Mouse (Mus musculus): ENCODE measurements at regions not wholly inside any gene's neighbourhood (a gene's known extent, or its start where the extent isn't known, plus 50 kb on each side); places are given as distances from the start of the nearest gene placed in this dataset.

DNA sequence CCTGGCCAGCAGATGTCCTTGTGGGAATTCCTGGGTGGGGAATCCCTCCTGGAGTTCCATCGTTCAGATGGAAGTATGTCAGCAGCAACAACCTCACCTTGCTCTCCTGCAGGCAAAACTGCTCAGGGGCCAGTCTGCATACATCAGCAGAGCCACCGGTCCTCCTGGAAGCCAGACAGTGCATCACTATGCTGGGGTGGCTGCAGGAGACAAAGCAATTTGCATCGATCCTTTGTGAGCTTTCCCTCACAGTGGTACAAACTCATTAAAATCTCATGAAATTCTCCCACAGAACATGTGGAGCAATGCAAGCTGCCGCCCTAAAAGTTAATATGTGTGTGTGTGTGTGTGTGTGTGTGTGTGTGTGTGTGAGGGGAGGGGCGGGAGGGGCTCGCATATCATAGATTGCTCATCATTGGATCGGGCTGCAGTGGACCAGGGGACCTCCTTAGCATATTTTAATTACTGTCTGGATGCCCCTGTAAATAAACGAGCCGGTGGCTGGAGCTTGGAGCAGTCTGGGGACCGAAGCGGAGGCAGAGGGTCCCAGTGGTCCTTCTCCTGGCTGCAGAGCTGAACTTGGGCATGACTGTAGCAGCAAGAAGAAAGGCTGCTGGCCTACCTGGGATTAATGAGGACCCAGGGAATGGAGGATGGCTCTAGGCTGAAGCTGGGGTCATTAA lies 597.8 kb downstream of the Vrk1 start:
- DNase-seq = no peak

DNA sequence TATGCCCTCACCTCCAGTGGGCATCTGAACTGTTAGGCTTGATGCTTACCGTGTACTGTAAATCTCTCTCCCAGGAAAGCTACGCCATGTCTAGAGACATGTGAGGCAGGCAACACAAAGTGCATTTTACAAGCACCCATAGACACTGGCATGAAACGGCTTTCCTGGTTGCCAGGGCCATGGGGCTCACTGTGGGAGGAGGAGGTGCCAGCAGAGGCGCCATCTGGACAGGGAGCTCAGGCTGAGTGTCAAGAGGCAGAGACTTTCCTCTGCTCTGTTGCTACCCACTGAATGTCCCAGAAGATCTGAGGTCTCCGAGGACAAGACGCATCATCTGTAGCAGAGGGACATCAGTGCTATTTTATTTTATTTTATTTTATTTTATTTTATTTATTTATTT lies 608.7 kb downstream of the Vrk1 start:
- no peak for DNase-seq

DNA sequence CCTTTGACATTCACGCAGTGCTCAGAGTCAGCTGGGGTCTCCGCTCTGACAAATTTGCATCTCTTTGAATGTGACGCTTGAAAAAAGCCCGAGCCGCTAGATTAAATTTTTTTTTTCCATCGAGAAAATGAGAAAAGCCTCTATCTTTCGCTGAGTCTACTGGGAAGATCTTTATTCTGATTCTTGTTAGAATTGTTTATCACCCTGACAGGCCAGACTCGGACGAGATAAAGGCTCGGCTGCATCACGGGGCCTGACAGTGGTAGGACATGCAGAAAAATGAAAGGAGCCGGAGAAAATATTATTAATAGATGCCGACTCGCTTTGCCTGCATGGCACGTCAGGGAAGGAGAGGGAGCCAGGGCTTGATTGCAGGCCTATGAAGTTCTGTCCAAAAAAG lies 616.8 kb downstream of the Vrk1 start:
- no peak for DNase-seq

DNA sequence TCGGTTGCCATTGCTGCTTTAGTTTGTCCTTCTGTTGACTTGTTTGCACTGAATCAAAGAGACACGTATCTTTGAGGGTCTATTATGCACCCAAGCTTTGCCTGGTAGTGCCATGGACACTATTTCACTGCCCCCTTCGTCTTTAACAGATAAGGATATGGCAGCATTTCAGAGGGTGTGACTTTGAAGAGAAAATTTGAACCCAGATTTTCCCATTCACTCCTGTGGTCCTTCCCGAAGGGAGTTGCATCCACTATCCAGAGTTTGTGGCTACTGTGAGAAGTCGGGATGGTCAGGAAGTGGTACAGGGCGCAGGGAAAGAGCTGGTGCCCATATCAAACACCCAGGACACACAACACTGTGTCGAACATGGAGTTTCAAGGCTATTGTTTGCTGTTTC lies 622.5 kb downstream of the Vrk1 start:
- DNase-seq = no peak

DNA sequence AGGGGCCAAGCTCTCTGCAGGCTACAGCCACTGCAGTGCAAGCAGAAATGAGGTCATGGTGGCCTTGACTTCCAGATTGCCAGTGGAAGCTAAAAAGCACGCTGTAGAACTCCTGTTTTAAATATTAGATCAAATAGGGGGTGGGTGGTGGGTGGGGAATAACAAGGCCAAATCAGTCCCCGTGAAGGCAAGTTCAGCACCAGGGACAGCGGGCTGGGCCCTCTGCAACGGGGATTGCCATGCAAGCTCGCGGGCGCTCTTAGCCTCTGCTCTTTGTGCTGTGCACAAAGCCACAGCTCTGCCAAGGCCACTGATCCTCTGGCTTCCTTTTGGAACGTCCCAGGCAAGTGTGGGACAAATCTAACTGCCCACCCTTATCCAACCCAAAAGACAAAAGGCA lies 623.1 kb downstream of the Vrk1 start:
- DNase-seq = no peak

DNA sequence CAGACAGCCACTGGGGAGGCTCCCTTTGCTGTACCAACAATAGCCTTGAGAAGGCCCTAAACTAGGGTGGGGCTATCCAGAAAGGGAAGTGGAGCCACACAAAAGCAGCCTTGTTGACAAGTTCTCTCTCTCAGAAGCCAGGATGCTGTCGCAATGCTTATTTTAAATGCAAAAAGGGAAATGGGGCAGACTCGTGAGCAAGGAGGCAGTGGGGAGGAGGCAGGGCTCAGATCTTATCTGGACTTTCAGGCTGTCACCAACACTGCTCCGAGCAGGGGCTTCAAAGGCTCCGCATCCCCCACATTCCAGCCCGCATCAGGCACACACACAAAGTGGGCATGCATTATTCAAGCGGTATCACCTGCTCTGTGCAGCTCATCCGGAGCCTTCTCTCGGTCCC lies 648.3 kb downstream of the Vrk1 start:
- DNase-seq = peak; percentile 18

DNA sequence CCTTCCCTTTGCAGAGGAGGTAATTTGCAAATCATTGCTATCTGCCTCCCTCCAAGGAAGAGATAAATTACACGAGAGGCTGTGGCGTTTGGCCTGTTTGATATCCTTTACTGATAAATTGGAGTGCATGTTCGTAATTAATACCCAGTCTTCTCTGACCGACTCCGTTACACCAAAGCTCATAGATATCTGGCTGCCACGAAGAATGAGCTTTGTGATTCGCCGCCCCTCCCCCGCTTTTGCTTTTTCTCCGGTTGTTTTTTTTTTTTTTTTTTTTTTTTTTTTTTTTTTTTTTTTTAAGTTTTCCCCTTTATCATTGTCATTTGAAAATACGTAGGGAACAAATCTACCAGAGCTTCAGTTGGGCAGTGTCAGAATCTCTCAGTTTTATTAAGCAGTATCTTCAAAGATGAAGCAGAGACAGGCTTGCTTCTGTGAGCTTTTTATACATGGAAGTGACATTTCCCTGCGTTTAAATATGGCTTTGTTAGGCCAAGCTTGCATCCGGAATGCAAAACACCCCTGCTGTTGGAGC lies 663.3 kb downstream of the Vrk1 start:
- no peak for DNase-seq

DNA sequence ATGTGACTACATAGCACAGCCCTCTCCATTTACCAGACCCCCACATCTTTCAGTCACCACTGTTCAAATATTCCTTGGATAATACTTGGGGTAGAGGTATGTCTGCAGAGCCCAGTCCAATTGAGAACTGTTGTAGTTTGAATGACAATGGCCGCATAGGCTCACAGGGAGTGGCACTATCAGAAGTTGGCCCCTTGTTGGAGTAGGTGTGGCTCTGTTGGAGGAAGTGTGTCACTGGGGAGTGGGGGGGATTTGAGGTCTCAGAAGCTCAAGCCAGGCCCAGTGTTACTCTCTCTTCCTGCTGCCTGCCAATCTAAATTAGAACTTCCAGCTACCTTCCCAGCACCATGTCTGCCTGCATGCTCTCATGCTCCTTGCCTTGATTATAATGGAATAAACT lies 664.7 kb downstream of the Vrk1 start:
- DNase-seq = no peak

DNA sequence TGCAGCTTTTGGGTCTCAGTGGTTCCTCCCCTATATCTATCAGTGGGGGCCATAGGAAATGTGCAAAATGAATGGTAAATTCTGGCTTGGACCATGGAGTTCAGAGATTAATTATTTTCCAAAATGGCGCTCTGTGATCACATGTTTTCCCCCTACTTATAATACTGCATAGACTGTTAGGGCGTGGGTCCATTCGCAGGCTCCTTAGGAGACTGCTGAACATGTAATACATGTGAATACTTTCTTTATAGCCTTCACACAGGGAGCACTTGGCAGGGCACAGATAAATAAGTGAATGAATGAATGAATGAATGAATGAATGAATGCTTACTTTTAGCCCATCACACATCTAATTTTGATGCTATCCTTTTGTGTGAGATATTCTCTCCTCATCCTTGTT lies 666.1 kb downstream of the Vrk1 start:
- no peak for DNase-seq

DNA sequence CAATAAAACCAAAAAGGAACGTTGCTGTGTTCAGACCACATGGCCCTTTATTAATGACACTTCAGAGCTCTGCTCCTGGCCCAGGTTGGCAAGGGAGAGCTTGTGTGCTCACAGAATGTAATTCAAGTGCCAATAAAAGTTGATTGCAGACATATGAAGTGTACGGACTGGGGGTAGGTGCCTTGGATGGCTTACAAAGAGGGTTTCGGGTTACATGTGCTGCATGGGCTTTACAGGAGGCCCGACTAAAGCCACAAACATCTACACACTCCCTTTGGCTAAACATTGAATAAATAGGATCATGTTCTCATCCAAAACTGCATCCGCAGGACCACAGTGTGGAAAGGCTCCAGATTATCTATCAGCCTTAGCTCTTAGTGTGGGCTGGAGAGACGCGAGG lies 666.5 kb downstream of the Vrk1 start:
- DNase-seq = no peak

DNA sequence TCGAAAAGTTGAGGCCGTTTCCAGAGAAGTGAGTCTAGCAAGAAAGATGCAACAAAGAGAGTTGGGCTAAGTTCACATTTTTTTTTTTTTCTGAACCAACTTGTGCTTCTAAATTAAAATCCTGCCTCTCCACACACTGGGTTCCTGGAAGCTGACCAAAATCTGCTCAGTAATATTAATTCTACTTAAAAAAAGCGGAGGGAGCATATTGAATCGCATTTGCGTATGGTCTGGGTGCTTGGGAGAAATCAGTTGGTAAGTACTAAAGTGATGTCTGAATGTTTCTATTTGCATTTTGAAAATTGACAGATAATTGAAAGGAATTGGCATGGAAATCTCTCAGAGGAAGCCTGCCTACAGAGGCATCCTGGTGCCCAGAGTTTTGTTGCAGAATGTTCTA lies 676.0 kb downstream of the Vrk1 start:
- DNase-seq = no peak

DNA sequence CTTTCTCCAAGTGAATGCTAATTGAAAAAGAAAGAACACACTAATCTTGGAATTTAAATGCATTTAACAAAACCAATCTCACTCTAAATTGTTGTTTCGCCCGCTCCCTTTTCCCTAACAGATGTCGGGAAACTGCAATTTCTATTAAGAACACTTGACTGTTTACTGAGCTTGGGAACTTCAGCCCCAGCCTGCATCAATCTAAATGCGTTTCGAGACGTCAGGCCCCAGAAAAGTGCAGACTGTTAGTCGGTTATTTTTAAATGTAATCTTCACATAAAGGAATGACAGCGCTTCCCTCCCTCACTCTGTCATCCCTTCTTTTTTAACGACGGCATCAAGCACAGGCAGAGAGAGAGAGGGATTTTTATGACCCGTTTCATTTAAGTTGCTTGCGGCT lies 677.7 kb downstream of the Vrk1 start:
- no peak for DNase-seq

DNA sequence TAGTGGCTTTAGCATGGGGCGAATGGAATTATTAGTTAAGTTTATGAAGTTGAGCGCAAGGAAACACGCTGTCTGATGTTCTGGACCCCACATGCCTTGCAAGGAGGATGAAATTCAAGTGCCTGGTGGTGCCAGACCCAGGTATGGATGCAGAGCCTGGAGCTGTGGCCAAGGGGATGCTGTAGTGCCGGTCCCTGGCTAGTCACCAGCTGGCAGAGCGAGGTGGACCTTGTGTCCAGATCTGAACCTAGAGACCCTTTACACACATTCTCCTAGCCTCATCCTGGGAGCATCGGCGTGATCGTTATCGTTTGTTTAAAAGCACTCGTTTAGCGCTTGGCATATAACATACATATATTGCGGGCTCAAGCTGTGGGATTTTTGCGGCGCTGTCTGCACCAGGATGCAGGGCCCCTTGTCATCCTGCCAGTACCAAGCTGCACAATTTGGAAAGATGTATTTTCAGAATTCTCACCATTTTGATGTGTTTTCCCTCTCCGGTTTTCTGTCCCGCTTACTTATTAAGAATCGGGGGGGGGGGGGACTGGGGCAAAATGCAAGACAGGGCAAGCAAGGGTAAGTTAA lies 678.2 kb downstream of the Vrk1 start:
- no peak for DNase-seq

DNA sequence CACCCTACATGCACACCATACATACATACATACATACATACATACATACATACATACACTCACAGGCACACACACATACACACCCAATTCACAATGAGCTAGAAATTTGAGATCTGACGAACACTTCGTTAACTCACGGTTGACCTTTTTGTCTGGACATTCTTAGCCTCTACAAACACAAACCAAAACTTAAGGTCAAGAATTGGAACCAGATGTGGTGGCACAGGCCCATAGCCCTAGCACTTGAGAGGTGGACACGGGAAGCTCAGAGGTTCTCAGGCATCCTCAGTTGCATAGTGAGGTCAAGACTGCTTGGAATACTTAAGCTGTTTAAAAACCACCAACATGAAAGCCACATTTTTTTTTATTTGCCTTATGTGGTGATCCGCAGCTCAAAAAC lies 692.9 kb downstream of the Vrk1 start:
- no peak for DNase-seq

DNA sequence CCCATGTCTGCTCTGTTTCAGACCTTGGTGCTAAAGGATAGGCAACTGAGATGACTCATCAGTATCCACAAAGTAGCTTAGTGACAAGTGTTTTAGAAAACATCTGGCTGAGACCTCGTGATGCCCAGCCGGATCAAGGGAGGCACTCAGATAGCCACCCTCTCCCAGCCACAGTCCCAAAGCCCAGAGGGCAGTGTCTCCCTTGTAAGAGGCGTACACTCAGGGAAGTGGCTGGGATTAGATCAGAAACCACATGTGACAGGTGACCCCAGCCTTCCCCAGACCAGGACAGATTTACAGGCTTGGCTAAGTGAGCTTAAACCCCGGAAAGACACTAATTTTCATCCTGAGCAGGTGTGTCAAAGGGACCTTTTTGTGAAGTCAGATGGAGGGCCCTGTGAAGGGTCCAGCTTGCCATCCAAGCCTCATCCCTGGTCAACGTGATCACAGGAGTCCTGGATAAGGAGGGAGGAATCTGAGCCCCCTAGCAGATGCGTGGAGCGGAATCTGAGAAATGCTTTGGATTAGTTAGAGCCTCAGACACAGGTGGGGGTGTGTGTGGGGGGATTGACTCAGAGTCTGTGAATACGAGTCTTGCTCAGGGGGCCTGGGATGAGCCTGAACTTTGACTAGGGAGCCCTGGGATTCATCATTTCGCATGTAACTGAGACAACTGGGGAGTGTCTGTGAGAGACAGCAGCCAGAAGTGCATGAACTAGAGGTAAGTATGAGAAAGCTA lies 711.4 kb downstream of the Vrk1 start:
- no peak for DNase-seq

DNA sequence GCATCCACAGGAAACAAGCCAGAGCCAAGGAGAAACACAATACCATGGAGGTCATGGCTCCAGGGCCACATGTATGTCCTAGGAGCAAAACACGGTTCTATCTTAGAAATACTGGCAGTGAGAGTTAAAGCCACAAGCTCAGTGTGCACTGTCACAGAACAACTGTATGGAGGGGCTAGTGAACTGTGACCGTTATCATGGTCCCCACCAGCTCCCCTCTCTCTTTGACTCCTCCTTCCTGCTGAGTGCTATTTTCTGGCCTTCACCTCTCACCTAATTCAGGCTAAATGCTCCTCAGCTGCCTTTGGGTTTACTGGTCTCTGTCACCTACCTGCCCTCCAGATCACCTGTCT lies 712.0 kb downstream of the Vrk1 start:
- no peak for DNase-seq

DNA sequence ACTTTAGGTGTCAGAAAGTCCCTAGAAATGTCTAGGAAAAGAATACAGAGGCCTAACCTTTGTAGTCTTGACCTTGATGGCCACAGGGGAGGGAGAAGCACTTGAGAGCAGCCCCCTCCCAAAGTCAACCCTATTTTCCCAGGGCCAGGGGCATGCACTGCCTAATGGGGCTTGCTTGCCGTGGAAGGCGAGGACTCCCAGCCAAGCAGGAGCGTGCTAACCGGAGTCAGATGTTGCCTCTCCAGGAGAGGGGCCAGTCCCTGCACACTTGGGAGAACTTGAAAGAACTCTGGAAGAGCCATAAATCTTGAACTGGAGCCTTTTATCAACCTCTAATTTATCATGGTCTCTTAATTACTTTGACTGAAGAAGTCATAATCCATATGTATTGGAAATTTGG lies 712.7 kb downstream of the Vrk1 start:
- DNase-seq = no peak

DNA sequence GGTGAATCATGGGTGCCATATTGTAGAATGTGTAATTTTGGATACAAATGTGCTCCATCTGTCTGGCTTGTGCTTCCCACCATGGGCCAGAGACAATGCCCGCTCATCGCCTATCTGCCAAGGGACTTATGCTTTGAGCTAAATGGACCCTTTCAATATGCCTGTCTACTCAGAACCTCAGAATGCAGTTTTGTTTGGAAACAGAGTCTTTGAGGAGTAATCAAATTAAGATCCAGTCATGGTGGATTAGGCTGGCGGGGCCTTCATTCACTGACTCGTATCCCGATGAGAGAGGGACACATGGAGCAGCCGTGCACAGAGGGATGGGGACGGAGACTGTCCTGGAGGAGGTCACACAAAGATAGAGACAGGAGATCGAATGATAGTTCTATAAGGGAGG lies 716.9 kb downstream of the Vrk1 start:
- no peak for DNase-seq

DNA sequence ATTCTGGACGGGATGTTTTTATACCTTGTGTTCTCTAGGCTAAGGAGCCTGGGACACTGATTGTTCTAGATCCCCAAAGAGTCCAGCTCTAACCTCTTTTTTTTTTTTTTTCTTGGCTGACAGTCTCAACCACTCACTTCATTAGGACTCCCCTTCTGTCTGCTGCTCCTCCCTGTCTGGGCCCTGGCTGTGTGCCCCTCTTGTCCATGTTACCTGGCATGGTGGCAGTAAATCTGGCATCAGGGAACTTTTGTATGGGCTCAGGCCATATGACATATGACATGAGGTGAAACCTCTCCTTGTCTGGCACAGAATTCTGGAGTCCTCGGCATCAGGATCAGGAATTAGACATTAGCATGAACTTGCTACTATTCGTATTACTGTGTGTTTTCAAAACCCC lies 717.5 kb downstream of the Vrk1 start:
- no peak for DNase-seq

DNA sequence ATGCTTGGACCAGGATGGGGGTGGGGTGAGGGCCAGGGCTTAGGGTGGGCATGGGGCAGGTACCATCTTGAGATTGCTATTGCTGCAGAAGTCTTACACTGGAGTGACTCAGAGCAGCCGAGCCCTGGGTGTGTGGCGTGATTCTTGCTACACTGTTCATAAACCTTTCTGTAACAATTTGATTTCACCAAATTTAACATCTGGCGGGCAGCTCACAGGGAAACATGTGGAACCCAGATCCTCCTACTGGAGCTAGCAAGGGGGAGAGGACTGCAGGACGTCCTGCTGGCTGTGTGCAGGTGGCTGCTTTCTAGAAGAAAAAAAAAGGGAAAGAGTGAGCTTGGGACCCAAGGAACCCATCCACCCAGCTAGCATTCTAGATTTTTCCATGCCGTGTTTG lies 719.7 kb downstream of the Vrk1 start:
- DNase-seq = no peak

DNA sequence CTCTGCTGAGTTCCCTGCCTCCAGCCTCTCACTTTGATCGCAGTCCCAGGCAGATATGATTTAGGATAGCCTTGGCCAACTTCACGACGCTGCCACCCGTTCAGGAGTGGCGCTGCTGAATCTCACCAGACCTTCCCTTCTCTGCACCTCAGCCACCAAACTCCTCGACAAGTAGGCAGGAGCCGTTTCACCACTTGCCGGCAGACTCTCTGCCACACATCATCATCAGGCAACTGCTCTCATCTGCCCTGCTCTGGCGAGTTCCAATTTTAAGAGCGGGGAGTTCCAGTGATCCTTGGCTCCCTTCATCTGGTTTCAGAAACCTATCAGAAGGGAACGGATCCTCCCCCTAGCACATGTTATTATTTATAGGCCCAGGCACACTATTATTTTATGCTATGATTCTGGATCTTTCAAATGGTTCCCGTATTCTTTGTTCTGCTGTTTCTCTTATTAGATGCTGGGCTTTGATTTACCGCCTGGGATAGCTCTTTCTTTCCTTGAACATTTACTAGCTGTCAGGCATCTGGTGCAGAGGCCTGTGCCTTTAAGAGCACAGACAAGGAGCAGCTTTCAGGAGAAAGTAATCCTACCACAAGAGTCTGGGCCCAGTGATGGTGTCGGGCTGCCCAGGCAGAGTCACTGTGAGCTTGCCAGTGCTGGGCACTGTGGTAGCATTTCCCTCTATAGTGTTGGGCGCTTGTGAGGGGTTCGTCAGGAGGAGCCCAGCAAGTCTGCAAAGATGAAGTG lies 722.3 kb downstream of the Vrk1 start:
- DNase-seq = no peak

DNA sequence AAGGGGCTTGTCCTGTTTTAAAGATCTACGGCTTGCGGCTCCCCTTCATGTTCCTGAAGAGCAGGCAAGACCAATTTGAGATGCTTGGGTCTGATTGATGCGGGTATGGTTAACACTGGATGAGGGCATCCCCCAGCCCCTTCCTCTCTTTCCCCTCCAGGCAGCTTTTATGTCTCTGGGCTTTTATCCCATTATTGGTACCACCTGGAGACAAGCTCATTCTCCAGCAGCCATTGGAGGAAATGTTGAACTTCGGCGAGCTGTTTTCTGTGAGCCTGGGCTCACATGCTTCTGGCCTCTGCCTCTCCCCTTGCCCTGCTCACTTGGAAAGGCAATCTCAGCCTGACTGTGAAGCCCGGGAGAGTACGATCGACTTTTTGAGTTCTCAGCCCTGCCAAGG lies 738.7 kb downstream of the Vrk1 start:
- no peak for DNase-seq

DNA sequence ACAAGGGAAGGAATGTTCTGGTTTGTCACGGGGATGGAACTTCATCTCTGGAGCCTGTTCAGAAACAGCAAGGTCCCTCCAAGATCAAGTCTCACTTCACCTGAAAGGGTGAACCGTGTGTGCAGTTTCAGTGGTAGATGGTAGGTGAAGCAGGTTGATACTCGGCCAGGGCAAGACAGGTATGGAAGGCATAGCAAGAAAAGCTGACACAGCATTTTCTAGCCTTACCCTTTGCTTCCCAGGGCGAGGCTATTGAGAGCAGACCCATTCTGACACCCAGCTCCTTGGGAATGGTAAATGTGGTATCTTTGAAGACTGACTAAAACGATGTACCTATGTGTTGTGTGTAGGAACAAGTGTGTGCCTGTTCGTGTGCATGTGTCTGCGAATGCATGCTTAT lies 724.9 kb upstream of the 3110018I06Rik start:
- DNase-seq = no peak

DNA sequence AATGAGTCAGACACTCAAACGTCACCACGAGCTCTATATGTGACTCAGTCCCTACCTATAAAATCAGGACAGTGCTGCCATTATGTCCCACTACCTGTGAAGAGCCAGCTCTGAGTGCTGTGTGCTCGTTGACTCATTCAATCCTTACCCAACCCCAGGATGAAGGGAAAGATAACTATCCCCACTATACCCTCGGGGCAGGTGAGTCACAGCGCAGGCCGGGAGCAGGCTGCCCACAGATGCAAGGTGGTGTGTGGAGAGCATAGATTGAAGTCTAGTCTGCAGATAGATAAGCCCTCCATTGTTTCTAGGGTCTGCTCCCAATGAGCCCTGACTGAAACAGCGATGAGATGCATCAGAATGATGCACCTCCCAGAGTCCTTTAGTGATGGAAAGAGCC lies 723.9 kb upstream of the 3110018I06Rik start:
- no peak for DNase-seq
